Mouse (Mus musculus) adrenal gland, adult 2 months (tissue): ENCODE measurements at regions not wholly inside any gene's neighbourhood (a gene's known extent, or its start where the extent isn't known, plus 50 kb on each side); places are given as distances from the start of the nearest gene placed in this dataset.
A peak's percentile ranks its signal among the peaks of the same experiment; 100 is the strongest.

Experiments
- DNase-seq: peaks from one replicate; pipeline ENCODE4 v3.0.0; 2021

DNA sequence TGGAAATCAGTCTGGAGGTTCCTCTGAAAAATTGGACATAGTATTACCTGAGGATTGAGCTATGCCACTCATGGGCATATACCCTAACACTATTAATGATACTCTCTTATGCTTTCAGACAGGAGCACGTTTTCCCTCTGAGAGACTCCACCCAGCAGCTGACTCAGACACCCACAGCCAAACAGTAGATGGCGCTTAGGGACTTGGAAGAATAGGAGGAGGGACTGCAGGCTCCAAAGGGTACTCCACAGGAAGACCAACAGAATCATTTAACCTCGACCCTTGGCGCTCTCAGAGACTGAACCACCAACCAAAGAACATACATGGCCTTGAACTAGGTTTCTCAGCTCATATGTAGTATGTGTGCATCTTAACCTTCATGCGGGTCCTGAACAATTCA lies 216.0 kb upstream of the Fut9 start:
- peak; percentile 45 for DNase-seq

DNA sequence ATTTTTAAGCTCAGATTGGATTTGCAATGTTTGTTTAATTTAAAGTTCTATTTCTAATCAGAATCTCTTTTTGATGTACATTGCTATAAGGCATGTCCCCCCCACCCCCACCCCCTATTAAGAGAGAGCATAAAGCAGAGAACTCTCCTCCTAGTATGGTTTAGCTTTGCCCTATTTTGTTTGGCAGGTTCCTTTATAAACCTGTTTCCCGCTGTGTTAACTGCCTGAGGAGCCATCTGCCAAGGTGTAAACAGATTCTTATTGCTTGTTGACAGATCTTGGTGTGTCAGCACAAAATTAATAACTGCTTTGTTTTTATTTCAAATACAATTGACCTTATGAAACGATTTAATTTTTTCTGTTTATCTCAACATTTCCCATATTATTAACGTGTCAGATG lies 200.3 kb upstream of the Fut9 start:
- DNase-seq = no peak

DNA sequence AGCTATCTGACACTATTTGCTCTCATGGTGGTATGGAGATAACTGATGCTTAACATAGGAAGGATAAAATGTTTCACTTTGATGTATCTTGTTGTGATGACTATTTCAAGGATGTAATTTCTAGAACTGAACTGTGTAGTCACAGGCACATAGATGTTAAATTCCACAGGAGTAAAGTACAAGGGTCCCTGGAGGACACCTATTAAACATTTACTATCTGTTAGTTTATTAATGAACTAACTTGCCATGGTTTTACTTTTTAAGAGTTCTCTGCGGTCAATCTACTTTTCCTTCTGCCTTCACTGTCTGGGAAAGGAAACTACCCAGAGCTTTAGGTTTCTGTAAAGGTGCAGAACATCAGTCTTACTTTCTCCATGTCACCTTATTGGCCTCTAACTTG lies 198.5 kb upstream of the Fut9 start:
- DNase-seq = no peak

DNA sequence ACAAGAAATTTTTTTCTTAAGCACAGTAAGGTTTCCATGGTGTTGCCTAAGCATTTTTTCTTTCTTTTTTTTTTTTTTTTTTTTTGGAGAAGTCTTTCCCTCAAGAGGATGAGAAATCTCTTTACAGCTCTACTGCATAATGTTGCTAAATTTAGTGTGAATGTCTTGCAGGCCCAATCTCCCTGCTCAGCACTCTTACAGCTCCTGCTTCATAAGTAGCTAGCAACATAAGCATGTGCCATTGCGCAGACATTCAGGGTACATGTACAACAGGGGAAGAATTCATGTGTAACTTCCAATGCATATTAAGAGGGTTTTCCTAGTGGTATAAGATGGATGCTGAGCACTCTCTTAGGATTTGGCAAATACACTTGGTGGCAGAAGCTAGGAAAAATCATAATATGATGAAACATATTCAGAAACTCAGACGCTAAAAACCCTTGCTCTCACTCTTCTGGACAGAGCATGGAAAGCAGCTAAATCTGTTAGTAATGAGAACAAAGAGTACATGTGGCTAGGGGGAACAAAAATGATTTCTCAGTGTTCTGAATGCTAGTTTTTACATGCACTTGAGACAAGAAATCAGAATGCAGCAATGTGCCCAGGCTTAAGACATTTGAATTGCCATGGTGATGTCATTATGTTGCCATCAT lies 155.8 kb upstream of the Fut9 start:
- DNase-seq = no peak

DNA sequence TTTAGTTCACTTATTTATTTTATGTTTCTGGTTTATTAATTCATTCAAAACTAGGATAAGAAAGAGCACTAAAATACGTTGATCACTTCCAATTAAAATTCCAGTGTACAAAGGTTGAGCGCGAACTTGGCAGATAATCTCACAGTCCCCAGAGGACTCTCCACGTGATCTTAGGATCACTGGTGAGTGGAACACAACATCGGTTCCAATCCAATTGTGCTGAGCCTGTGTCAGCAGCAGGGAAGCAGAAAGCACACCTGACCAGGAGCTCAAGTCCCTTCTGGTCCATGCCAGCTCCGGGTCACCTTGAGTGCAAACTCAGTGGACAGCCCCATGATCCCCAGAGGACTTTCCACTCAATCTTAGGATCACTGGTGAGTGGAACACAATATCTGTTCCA lies 132.5 kb upstream of the Fut9 start:
- DNase-seq = no peak

DNA sequence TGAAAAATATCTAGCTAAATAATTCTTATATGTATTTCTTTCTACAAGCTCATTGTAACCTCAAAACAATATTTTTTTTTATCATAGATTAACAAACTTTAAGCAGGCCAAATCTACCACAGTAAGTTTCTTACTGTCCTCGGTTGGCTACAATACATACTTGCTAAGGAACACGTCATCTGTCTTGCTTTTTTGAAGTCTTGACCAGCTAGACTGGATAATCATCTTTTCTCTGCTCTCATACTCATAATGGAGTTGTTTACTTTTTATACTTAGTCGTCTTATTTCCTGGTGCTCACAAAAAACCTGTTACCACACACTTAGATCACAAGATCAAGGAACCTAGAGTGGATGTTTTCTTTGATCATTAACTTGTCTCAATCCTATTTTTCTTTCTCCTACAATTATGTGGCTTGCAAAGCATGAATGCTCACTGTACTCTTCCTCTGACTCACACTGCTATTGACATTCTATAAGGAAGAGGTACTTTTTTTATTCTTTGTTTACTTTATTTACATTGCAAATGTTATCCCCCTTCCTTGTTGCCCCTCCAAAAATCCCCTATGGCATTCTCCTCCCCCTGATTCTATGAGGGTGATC lies 95.4 kb upstream of the Fut9 start:
- DNase-seq = no peak

DNA sequence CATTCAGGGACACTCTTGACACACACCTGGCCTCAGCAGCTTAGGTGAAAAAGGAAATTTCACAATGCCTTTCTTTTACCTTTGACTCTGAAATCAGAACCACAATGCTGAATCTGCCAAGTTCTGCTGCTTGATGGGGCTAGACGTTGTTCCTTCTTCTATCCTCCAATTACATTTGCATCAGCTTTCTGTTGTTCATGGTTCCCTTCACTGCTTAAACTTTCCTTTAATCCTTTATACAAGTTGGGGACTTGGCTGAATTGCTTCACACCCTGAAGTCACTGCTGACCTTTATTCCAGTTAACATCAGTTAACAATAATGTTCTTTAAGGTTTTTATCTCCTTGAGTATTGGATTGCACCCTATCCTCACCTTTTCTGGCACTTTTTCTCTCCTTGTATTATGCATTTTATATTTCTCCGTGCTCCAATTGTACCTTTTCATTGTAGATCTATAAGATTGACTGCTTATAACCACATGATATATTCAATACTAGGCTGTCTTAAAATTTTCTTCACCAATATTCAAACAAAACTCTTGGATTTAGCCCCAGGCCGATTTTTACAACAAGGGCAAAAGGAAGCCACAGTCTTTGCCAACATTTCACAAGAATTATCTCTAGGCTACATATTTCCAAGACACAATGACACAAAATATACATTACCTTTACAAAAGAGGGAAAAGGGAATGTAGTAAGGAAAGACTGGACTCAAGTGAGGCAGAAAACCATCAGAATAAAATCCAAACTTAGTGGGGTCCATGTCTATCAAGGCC lies 92.0 kb upstream of the Fut9 start:
- DNase-seq = no peak
